In the genomic region with DNA sequence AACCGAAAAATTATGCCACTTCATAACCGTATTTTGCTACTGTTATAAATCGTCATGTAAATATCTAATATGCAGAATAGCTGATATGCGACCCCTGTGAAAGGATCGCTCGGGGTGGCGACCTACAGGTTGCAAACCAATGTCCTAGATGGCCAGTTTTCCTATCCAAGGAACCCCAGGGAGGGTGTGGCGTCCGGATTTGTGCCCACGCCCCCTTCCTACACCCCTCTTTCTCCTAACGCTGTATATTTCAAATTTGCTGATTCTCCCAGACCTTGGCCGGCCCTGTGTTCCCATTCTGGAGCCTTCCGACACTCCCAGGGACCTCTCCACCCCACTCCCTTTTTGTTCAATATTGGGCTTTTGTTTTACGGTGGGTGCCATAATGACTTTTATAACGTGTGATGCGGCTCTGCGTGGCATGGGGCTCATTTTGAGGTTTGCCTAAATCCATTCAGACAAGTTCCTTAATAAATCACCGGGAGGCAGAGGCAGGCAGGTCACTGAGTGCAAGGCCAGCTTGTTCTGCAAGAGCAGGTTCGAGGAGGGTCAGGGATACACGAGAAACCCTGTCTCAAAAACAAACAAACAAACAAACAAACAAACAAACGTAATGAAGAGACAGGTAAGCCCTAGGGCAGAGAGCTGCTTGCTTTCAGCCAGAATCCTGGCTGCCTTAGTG, we compare ENCODE assay signal across 8 mouse cellular contexts. TPM values are rescaled to one million over a fixed set of nuclear protein-coding genes. Genes with fewer than 3 reads are reported as not detected.
A peak's percentile ranks its signal among the peaks of the same experiment; 100 is the strongest.
DNase-seq lines count a peak whose midpoint lies in the region; ATAC-seq and TF ChIP-seq lines count a peak whose summit lies in the region.

No protein-coding gene starts in this region.

- no peak for TF ChIP-seq EP300 in liver, postnatal 0 days (IDR thresholded peaks at IDR 0.05; ENCODE audit: low read depth)

- H3K36me3 ChIP-seq in heart, embryonic 10.5 days, result no peaks in the 10 kb centered on the region; the same call in 1 of the 2 replicates
- peaks cover 3% of the 10 kb centered on the region; the same call in 1 of the 2 replicates for H3K36me3 ChIP-seq in ES-E14 (ENCODE audit: control insufficient read depth, insufficient read depth, low read length, poor library complexity, severe bottlenecking)
- no peaks in the 10 kb centered on the region for H3K36me3 ChIP-seq in hindbrain, embryonic 12.5 days
- no peaks in the 10 kb centered on the region for H3K36me3 ChIP-seq in liver, postnatal 0 days (replicated peaks; ENCODE audit: insufficient read depth, low read length)

- H3K4me3 ChIP-seq in heart, embryonic 10.5 days, result peak overlapping the region; percentile 71
- H3K4me3 ChIP-seq in ES-E14 (ENCODE audit: insufficient read depth in 1 of 2, low read depth in 1 of 2, low read length in 2 of 2, poor library complexity in 1 of 2, severe bottlenecking in 1 of 2), result peak overlapping the region; percentile 78 to 84
- H3K4me3 ChIP-seq in hindbrain, embryonic 12.5 days, result peak overlapping the region; percentile 72
- peak overlapping the region; percentile 78 for H3K4me3 ChIP-seq in liver, postnatal 0 days (ENCODE audit: low read depth, low read length)

- in situ Hi-C loops in ES-E14 (cut with MboI; ENCODE audit: low sequenced_read_pairs in 2 of 2, unreplicated experiment in 2 of 2), result loop anchor here in 1 of 2 experiments (10.0 kb wide), 1 partner anchor 149 kb away; no protein-coding TSS in a partner anchor

- H3K4me2 ChIP-seq in hindbrain, embryonic 12.5 days (replicated peaks), result peak overlapping the region; percentile 86
- peak overlapping the region; percentile 98 for H3K4me2 ChIP-seq in liver, postnatal 0 days (ENCODE audit: low read depth, low read length)

- 29% methylated on average over 21 of the region's 21 CpGs for WGBS in heart, embryonic 10.5 days
- WGBS in hindbrain, embryonic 12.5 days, result 26% methylated on average over 21 of the region's 21 CpGs
- 15% methylated on average over 21 of the region's 21 CpGs for WGBS in liver, postnatal 0 days (ENCODE audit: insufficient replicate concordance)

- peak overlapping the region; percentile 95 for H3K27ac ChIP-seq in heart, embryonic 10.5 days
- no peak overlapping the region for H3K27ac ChIP-seq in ES-E14 (ENCODE audit: insufficient read depth, low read depth, low read length, poor library complexity, severe bottlenecking)
- H3K27ac ChIP-seq in hindbrain, embryonic 12.5 days, result no peak overlapping the region
- H3K27ac ChIP-seq in liver, postnatal 0 days (ENCODE audit: low read depth), result peak overlapping the region; percentile 98

- H3K9ac ChIP-seq in ES-E14 (ENCODE audit: insufficient read depth, low read depth, low read length, poor library complexity, severe bottlenecking), result peak overlapping the region; percentile 81
- H3K9ac ChIP-seq in hindbrain, embryonic 12.5 days, result peak overlapping the region; percentile 70
- peak overlapping the region; percentile 77 for H3K9ac ChIP-seq in liver, postnatal 0 days (replicated peaks)

- no peak for DNase-seq in heart, embryonic 10.5 days (ENCODE audit: low spot score)
- no peak for DNase-seq in heart, adult 8-10 months (ENCODE audit: low spot score)
- no peak for DNase-seq in ES-E14 (ENCODE audit: low read depth, low spot score)
- no peak for DNase-seq in liver, postnatal 0 days
- DNase-seq in right cerebral cortex, postnatal 14 days, result no peak
- no peak for DNase-seq in left cerebral cortex, postnatal 14 days (ENCODE audit: low spot score in 2 of 2)
- no peak for DNase-seq in right cerebral cortex, postnatal 36 days (ENCODE audit: low spot score in 2 of 2)

- peaks cover 20% of the 10 kb centered on the region for H3K4me1 ChIP-seq in heart, embryonic 10.5 days
- peaks cover 0 to 23% of the 10 kb centered on the region in 2 experiments; a peak in 2 of 4 replicates for H3K4me1 ChIP-seq in ES-E14 (ENCODE audit: control insufficient read depth in 2 of 2, insufficient read depth in 2 of 2, low read length in 2 of 2, poor library complexity in 1 of 2)
- H3K4me1 ChIP-seq in hindbrain, embryonic 12.5 days, result peaks cover 20% of the 10 kb centered on the region
- peaks cover 21% of the 10 kb centered on the region for H3K4me1 ChIP-seq in liver, postnatal 0 days (ENCODE audit: insufficient read depth)

- no peak for TF ChIP-seq CTCF in liver, postnatal 0 days (IDR thresholded peaks at IDR 0.05; ENCODE audit: low read depth)

- no peaks in the 10 kb centered on the region for H3K9me3 ChIP-seq in heart, embryonic 10.5 days
- no peaks in the 10 kb centered on the region for H3K9me3 ChIP-seq in ES-E14 (ENCODE audit: control insufficient read depth, insufficient read depth, low read depth, low read length)
- no peaks in the 10 kb centered on the region for H3K9me3 ChIP-seq in hindbrain, embryonic 12.5 days (replicated peaks)
- no peaks in the 10 kb centered on the region for H3K9me3 ChIP-seq in liver, postnatal 0 days (ENCODE audit: low read length)

- intact Hi-C loops in left cerebral cortex, postnatal 14 days (cut with DNase I), result no loop called here

- no peak for ATAC-seq in hindbrain, embryonic 12.5 days (ENCODE audit: low FRiP score)
- ATAC-seq in liver, postnatal 0 days, result no peak

- H3K27me3 ChIP-seq in heart, embryonic 10.5 days (ENCODE audit: insufficient read depth, poor library complexity, severe bottlenecking), result peaks cover 29% of the 10 kb centered on the region
- no peaks in the 10 kb centered on the region for H3K27me3 ChIP-seq in hindbrain, embryonic 12.5 days
- H3K27me3 ChIP-seq in liver, postnatal 0 days (ENCODE audit: insufficient read depth, low read length), result no peaks in the 10 kb centered on the region

TF ChIP-seq in ES-E14, 5 proteins besides CTCF, POLR2A, EP300 and RAD21:
- no peak for TF ChIP-seq HCFC1 (IDR thresholded peaks at IDR 0.05; ENCODE audit: borderline replicate concordance, insufficient read depth, low read length)
- no peak for TF ChIP-seq CHD2 (IDR thresholded peaks at IDR 0.05; ENCODE audit: low read depth, low read length)
- TF ChIP-seq ZC3H11A (IDR thresholded peaks at IDR 0.05; ENCODE audit: borderline replicate concordance, low read depth, low read length), result no peak
- TF ChIP-seq ZNF384 (IDR thresholded peaks at IDR 0.05; ENCODE audit: low read depth, low read length), result no peak

RNA-seq across cellular contexts. Expression of a gene that starts 0.9 kb away (rescaled TPM):
- polyA plus RNA-seq in heart, embryonic 10.5 days (2016; fragmentation: Nextera tagmentation; extraction: Ambion mirVana), result 28.0 and 28.3 TPM in 2 replicates
- total RNA-seq in heart, adult 8-10 months (2022), result 100 to 1,000 TPM in 2 of 4 experiments, 10 to 100 TPM in 2; 96.8 to 104 (median 101) TPM
- total RNA-seq in ES-E14 (2012; rRNA removed), result 63.5 and 84.0 TPM in 2 replicates
- polyA plus RNA-seq in hindbrain, embryonic 12.5 days (2016; fragmentation: Nextera tagmentation; extraction: Ambion mirVana), result 20.6 and 21.4 TPM in 2 replicates
- 81.2 and 86.3 TPM in 2 replicates for polyA plus RNA-seq in liver, postnatal 0 days (2015; fragmentation: Nextera tagmentation; extraction: Ambion mirVana)
- total RNA-seq in left cerebral cortex, postnatal 14 days (2021), result 10 to 100 TPM; 17.4 to 18.1 TPM

RNA-seq across cellular contexts. Expression of a gene that starts 20.6 kb away (rescaled TPM):
- polyA plus RNA-seq in heart, embryonic 10.5 days (2016; fragmentation: Nextera tagmentation; extraction: Ambion mirVana), result not detected in 2 replicates
- total RNA-seq in heart, adult 8-10 months (2022), result not detected
- total RNA-seq in ES-E14 (2012; rRNA removed), result 0.09 and 0.16 TPM in 2 replicates
- polyA plus RNA-seq in hindbrain, embryonic 12.5 days (2016; fragmentation: Nextera tagmentation; extraction: Ambion mirVana), result not detected in 2 replicates
- 0.04 TPM in 1 of 2 replicates, not detected in the other for polyA plus RNA-seq in liver, postnatal 0 days (2015; fragmentation: Nextera tagmentation; extraction: Ambion mirVana)
- not detected for total RNA-seq in left cerebral cortex, postnatal 14 days (2021)

RNA-seq across cellular contexts. Expression of a gene that starts 29.8 kb away (rescaled TPM):
- not detected in 2 replicates for polyA plus RNA-seq in heart, embryonic 10.5 days (2016; fragmentation: Nextera tagmentation; extraction: Ambion mirVana)
- not detected for total RNA-seq in heart, adult 8-10 months (2022)
- total RNA-seq in ES-E14 (2012; rRNA removed), result 0.09 TPM in 1 of 2 replicates, not detected in the other
- polyA plus RNA-seq in hindbrain, embryonic 12.5 days (2016; fragmentation: Nextera tagmentation; extraction: Ambion mirVana), result not detected in 2 replicates
- polyA plus RNA-seq in liver, postnatal 0 days (2015; fragmentation: Nextera tagmentation; extraction: Ambion mirVana), result not detected in 2 replicates
- not detected for total RNA-seq in left cerebral cortex, postnatal 14 days (2021)

Comparison
In these comparisons a context has a peak if more than half of its experiments do, and no peak if none do; other contexts are left out.
1. H3K27ac ChIP-seq: peak in heart, embryonic 10.5 days (single experiment) and liver, postnatal 0 days (single experiment); none in ES-E14 (single experiment) and hindbrain, embryonic 12.5 days (single experiment).
2. Peak in every context shown above with its lines, with median percentiles within 50 percentile points of each other: H3K4me3 ChIP-seq and H3K9ac ChIP-seq.